Mouse (Mus musculus) v-Abl transformed pro-B cells (cell line): ENCODE data around the gene E130311K13Rik.

Experiments
- in situ Hi-C, 2 experiments: fragments of 400-800 bp; cut with MboI; formaldehyde crosslinking; loops; one replicate each; pipeline ENCODE4 v1.15.1; 2025; ENCODE audit not compliant: unreplicated experiment in 2 of 2

E130311K13Rik gene

DNA sequence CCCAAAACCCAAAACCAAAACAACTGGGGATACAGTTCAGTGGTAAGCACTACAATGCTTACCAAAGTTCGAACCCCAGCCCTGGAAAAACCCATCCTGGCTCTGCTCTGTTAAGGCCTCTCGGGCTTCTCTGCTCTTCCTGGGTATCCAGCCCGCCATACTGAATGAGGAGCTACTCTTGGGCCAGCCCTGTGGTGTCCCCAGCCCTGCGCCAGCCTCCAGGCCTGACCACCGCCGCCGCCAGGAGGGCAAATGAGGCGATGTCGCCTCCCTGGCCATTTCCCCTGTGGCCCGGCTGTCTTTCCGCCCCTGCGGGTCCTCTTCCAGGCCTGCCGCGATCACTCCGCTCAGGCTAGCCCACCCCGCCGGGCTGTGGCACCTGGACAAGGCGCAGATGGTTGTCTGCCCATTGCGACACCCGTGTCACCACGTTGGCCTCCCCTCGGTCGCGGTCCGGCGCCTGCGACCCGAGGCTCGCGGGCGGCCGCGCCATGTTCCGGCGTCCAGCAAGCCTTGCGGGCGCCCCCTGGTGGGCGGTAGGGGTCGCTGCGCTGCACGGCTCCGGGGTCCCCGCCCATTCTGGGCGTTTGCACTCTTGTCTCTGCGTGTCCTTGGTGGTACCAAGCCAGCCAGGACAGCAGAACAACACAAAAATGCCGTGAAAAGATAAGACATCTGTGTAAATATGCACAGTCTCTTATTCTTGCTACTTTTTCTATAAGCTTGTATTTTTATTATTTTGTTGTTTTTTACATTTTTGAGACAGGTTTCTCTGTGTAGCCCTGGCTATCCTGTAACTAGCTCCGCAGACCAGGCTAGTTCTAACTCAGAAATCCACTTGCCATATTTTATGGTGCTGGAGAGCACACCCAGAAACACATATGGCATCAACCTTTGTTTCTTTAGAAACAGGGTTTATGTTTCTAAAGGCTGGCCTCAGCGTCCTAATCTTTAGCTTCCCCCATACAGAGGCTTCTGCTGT is at the start of gene E130311K13Rik:
Gene E130311K13Rik, minus strand, starts transcription at position 595 of the 982 bp plus-strand sequence.
- in situ Hi-C loops, result loop anchor here (5.0 to 10.0 kb wide), 4 partner anchors 37 to 372 kb away; no protein-coding TSS in a partner anchor

DNA sequence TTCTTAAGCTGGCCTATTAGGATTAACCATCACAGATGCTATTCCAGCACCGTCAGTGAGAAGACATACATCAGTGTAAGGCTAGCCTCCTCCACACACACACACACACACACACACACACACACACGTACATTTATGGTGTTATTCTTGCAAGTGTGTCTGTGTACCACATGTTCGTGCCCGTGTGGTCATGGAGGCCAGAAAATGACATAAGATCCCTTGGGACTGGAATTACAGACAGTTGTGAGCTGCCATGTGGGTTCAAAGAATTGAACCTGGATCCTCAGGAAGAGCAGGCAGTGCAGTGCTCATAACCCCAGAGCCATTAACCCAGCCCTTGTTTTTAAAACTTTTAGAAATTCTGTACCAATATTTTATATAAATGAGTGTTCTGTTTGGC is 48.6 kb upstream of the E130311K13Rik start:
- in situ Hi-C loops, result loop anchor here (10.0 to 25.0 kb wide), 3 partner anchors 857 to 1491 kb away; partner anchors contain the start of gene Vmn2r7 (in 1 of the 2)

DNA sequence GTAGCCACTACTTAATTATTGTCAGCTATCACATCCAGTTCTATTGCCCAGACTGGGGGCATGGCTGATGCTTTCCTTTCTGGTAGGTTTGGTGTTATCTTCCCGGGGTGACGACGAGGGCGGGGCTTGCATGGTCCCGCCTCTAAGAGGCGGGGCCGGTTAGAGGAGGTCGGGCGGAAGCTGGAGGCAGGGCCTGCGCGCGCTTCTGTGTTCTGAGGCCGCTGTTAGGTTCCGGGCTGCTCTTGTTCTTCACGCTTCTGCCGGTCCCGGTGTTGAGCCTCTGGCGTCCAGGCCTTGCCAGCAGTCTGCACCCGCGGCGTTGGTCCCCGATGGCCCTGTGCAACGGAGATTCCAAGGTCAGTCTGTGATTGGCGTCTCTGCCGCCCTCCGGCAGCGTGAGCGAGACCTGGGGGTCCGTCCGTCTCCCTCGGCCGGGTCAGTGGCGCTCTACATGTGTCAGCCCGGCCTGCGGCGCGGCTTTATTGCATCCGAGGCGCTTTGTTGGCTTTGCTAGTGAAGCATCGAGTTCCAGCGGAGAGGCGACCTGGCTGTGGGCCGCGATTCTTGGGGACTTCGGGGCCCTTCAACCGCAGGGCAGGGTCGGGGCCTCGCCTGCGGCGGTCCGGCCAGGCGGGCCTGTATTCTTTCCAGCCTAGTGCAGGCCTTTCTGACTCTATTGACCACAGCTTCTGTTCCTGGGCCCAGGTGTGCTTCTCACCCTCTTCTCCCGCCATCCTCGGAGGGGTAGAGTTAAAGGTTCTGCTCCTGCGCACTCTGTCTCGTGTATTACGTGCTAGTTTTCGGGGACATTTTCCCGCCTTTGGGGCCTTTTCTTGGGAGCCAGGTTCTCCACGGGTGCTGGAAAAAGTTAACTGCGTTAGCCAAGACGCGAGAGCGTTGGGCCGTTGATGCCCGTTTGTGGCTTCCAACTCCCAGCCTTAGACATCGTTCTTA is 47.0 kb upstream of the E130311K13Rik start, which contains the start of gene Gmps:
Gene Gmps, plus strand, starts transcription at position 152 of the 954 bp plus-strand sequence.
- in situ Hi-C loops, result loop anchor here (10.0 to 25.0 kb wide), 3 partner anchors 859 to 1489 kb away; partner anchors contain the start of gene Vmn2r7 (in 1 of the 2)

DNA sequence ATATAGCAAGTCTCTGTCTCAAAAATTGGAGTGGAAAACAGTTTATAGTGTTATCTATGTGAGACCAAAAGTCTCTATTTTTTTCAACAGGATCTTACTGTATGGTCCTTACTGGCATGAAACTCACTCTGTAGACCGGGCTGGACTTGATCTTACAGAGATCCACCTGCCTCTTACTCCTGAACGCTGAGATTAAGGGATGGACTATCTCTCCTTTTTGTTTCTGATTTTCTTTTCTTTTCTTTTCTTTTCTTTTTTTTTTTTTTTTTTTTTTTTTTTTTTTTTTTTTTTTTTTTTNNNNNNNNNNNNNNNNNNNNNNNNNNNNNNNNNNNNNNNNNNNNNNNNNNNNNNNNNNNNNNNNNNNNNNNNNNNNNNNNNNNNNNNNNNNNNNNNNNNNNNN is 36.7 kb upstream of the E130311K13Rik start:
- in situ Hi-C loops, result loop anchor here (10.0 to 25.0 kb wide), 4 partner anchors 1396 to 1989 kb away; partner anchors contain the start of genes Ccnl1 (in 1 of the 2) and Tiparp (in 1 of the 2)

DNA sequence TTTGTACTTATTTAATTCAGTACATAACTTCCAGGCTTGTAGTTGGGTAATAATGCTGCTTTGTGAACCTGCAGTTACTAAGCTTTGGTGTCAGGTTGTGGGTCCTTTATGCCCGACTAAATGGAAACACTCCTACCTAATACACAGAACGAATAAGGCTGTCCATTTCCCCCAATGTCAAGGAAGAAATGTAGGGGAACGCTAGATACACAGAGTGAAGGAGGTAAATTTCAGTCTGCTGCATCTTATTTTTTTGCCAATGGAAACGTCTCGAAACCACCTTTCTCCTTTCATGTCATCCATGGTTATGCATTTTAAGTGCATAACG is 35.6 kb upstream of the E130311K13Rik start:
- in situ Hi-C loops, result loop anchor here (10.0 to 25.0 kb wide), 4 partner anchors 1397 to 1990 kb away; partner anchors contain the start of genes Ccnl1 (in 1 of the 2) and Tiparp (in 1 of the 2)

DNA sequence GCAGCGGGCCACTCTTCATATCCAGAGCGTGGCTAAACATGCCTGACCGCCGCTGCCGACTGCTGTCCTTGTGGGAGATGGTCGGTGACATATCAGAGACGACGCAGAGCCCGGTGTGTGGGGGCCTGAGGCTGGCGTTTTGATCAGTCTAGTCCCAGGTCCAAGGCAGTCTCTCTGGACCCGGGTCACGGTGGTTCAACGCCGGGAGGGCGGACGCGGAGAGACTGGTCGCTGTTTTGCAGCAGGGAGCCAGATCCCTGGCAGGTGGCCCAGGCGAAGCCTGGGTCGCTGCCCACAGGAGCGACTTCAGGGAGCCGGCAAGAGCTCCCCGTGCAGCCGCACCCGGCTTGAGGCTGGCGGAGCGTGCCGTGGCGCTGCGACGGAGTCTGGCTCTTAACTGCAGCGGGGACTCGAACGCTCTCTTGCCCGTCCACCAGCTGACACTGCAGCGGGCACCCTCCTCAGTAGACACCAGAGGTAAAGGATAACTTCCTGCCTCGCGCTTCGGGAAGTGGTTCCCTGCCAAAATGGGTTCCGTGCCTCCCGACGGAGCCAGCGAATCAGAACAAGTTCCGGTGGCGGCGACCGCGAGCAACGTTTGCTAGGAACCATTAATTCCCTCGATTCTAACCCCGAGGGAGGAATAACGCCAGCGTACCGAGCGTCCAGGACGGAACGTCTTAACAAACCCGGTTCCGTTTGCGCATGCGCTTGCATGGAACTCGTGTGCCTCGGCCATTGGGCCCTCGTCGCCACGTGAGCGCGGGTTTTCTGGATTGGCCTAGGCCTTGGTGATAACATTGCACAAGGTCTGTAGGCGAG is 35.0 kb upstream of the E130311K13Rik start, which contains the start of gene Slc33a1:
Gene Slc33a1, minus strand, starts transcription at position 669 of the 822 bp plus-strand sequence.
- in situ Hi-C loops, result loop anchor here (10.0 to 25.0 kb wide), 4 partner anchors 1398 to 1990 kb away; partner anchors contain the start of genes Ccnl1 (in 1 of the 2) and Tiparp (in 1 of the 2)

DNA sequence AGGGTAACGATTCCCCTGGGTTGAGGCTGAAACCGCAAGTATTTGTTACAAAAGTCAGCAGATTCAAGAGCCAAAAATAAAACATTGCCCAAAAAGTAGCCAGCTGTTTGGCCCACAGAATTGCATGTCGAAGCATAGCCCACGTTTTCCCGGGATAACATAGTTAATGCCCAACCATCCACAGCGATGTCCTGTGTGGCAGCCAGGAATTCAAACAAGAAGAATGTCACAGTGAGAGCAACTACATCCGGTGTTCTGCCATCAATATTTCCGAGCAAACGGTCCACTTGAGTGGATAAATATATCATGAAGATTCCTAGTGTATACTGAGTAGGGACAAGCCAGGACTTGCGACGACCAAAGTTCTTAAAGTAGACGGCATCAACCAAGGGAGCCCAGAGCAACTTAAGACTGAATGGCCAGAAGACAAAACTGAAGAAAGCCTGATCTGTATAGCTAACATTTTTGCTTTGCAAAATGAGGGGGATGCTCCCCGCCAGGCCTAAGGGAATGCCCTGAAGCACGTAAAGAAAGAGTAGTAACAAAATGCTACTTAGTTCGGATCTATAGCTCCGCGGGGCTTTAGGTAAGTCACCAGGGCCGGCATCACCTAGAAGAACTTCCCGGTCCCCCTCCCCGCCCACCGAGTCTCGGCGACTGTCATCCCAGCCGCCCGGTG is 34.3 kb upstream of the E130311K13Rik start:
- in situ Hi-C loops, result loop anchor here (10.0 to 25.0 kb wide), 4 partner anchors 1399 to 1991 kb away; partner anchors contain the start of genes Ccnl1 (in 1 of the 2) and Tiparp (in 1 of the 2)

DNA sequence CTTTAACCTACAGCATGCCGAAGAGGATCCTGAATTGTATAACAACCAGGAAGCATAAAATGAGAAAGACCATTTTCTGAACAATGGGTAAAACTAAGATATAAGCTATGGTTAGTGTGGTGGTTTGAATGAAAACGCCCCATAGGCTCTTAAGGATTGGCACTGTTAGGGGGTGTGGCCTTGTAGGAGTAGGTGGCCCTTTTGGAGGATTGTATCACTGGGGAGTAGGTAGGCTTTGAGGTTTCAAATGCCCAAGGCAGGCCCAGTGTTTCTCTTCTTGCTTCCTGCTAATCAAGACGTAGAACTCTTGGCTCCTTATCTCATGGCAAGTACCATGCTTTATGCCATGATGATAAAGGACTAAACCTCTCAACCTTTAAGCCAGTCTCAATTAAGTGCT is 20.6 kb upstream of the E130311K13Rik start:
- in situ Hi-C loops, result loop anchor here in 1 of 2 experiments (25.0 kb wide), 2 partner anchors 1412 to 1587 kb away; partner anchors contain the start of gene Tiparp

DNA sequence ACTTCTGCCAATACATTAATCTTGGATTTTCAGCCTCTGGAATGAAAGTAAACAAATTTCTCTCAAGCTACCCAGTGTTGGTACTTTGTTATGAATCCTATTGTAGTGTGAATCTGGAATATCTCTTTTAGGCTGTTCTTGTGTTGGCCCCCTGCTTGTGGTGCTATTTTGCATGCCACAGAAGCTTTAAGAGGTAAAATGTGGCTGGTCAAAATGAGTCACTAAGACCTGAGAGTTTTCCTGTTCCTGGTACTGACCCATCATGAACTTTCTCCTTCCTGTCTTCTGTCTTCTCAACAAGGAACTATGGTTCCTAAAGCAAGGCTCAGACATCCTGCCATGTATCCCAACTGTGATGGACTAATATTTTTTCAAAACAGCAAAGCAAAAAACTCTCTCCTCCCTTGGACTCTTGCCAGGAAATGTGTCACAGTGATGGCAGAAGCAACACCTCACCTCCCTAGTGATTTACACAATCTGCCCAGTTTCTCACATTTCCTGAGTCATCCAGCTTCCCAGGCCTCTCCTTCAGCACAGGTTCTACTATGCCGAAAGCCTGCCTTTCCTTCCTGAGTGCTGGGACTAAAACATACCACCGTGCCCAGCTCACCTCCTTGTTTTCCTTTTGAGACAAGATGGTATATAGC is 12.1 kb upstream of the E130311K13Rik start:
- in situ Hi-C loops, result no loop called here

DNA sequence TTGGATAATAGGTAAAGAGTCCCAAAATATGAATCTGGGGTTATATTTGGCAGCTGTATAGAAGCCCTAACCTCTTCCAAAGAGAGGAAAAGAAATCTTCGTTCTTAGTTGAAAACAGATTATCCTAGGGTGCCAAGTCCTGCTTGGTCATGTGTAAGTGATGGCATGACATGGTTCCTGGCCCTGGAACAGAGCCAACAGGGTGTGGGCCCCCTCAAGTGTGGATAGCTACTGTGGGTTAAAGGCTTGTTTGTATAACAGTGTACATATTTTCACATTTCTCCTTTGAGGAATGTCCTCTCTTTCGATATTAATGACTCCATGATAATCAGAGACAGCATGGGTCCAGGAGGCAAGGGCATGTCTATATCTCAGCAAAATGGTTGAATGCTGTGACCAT is 9.7 kb upstream of the E130311K13Rik start:
- in situ Hi-C loops, result no loop called here

DNA sequence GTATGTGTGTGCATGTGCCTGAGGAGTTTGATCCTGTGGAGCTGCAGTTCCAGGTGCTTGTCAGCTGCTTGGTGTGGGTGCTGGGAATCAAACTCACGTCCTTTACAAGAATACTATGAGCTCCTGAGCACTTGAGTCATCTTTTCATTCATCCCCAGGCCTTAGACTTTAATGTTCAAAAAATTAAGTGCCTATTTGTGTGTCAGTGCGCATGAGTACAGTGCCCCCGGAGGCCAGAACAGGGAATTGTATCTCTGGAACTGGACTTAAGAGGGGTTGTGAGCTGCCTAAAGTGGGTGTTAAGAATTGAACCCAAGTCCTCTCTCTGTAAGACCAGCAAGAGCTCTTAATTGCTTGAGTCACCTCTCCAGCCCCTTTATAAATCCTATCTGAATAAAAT is 9.6 kb downstream of the E130311K13Rik start:
- in situ Hi-C loops, result loop anchor here in 1 of 2 experiments (10.0 kb wide), 1 partner anchor 45 kb away; no protein-coding TSS in a partner anchor

DNA sequence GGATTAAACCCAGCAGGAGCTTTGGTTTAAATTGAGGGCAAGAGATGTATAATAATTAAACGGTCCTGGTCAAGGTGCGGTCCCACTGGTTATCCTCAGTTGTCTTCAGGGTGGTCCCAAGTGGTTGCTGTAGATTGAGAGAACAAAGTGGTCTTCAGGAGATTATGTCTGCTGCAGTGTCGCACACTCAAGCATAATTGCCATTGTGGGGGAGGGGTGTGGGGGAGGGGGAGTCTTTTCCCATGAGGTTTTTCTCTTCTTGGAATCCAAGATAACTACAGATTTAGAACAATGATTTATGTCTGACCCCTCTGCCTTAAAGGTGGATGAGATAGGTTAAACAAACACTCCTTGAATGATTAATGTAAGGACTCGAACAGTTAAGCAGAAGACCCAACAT is 19.0 kb downstream of the E130311K13Rik start:
- in situ Hi-C loops, result no loop called here

DNA sequence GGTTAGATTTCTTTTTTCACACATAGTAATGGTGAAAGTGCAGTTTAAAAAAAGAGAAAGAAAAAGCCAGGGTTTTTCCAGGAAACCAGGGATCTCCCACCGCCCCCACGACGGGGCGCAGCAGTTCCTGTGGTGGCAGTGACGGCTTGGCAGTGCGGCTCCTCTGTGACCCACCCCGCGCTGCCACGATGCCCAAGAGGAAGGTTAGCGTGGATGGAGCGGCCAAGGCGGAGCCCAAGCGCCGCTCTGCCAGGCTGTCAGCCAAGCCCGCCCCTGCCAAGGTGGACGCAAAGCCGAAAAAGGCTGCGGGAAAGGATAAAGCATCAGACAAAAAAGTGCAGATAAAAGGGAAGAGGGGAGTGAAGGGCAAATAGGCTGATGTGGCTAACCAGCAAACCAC is 24.0 kb downstream of the E130311K13Rik start:
- in situ Hi-C loops, result no loop called here

DNA sequence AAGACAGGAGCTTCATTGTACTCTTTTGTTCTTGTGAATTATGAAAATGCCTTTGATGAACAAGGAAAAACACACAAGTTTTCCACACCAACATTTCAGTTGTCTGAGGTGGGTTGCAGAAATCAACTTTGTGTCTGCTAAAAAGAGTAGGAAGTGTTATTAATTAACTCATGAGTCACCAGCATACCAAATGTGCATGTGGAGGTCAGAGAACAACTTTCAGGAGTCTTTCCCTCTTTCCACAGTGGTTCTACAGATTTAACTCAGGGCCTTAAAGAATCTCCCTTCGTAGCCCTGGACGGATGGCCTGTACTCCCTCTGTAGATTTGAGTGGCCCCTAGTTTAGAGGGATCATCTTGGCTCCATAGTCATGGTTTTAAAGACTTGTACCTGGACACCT is 25.1 kb downstream of the E130311K13Rik start:
- in situ Hi-C loops, result no loop called here

DNA sequence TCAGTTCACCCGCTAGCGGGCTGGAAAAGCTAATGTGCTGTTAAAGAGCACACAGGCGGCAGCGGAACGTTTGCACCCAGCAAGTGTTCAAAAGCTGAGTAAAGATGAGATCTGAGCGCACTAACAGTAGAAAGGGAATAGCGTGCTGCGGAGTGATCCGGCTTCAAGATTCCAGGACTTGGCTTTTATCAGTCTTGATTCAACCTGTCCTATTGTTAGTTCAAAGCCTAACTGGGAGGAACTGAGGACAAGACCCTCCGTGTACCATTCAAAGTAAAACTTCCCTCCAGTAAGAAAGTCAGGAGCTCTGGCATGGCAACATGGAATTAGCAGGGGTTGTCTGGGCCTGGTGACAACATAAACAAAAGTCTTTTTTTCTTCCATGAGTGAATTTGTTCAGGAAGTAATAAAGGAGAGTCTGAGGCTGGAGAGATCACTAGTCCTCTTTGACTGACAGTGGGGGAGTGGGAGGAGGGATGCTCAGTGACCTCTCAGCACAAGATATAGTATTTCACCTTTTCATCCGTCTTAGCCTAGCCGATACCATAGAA is 29.2 kb downstream of the E130311K13Rik start:
- in situ Hi-C loops, result no loop called here

DNA sequence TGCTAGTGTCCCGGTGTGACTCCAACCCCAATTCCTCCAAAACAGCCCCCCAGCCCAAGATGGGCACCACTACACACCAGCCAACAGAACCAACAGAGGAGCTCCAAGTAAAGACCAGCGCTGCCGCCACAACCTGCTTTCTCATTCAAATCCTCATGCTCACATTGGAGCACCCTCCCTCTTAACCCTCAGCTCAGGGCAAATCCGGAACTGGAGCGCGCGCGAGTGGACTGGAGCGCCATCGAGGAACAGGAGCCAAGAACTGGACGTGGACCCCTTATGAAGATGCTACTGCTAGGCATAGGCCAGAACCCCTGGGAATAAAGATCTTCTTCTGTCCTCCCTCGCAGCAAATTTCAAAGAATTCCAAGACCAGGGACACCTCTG is 30.0 kb downstream of the E130311K13Rik start, which contains the start of gene Plch1:
Gene Plch1, minus strand, starts transcription at position 164 of the 387 bp plus-strand sequence.
- in situ Hi-C loops, result loop anchor here (25.0 kb wide), 2 partner anchors 962 to 1387 kb away; partner anchors contain the start of gene Dhx36 (in 1 of the 2)

DNA sequence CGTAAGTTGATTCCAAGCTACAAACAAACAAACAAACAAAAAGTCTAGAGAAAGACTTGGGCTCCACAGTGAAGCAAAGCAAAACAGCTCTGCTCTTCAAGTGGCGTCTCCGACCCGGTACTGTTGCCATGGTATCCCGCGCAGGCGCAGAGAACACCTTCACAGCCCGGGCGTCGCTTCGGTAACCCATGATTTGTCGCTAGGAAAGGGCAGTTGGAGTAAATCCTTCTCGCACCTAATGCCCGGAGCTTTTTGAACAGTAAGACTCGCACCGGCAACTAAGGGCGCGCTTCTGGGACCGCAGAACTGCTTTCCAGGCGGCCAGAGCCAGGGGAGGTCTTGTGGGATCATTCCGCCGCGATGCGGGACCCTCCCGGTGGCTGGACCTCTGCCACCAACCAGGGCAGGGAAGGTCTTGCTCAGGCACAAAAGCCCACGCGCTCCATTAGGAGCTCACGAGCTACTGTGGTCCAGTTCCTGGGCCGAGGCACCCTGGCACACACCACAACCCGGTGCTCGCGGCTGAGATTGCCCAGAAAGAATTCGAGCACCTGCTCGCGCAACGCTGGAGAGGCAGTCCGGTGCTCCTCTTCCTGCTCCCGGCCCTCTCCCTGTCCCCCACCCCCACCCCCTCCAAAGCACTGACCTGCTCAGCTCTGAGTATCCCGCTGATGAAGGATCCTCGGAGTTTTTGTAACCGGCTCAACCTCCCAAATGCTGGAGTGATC is 30.5 kb downstream of the E130311K13Rik start:
- in situ Hi-C loops, result loop anchor here (25.0 kb wide), 2 partner anchors 961 to 1386 kb away; partner anchors contain the start of gene Dhx36 (in 1 of the 2)
